Mouse (Mus musculus) thymus, adult 2 months (tissue): ENCODE measurements around the gene Card19. TPM values are rescaled to one million over a fixed set of nuclear protein-coding genes. Genes with fewer than 3 reads are reported as not detected.
A peak's percentile ranks its signal among the peaks of the same experiment; 100 is the strongest.

Experiments
- DNase-seq: peaks from one replicate; pipeline ENCODE4 v3.0.0; 2021
- H3K27ac ChIP-seq: fragments of 200-500 bp; 2 replicates; pipeline ENCODE4 v1.5.1; 2012; ENCODE audit warnings: low read length, control low read depth; ENCODE audit not compliant: control insufficient read depth, insufficient read depth
- H3K27me3 ChIP-seq: fragments of 200-500 bp; 2 replicates; pipeline ENCODE4 v1.6.1; 2012; ENCODE audit warnings: mild to moderate bottlenecking, low read length, moderate library complexity, mixed read lengths; ENCODE audit not compliant: control insufficient read depth, insufficient read depth
- H3K36me3 ChIP-seq: fragments of 200-500 bp; 2 replicates; pipeline ENCODE4 v1.6.1; 2012; ENCODE audit warnings: mild to moderate bottlenecking, low read length, moderate library complexity; ENCODE audit not compliant: control insufficient read depth, insufficient read depth
- H3K4me1 ChIP-seq: fragments of 200-500 bp; replicated peaks from 2 replicates; pipeline ENCODE4 v1.6.1; 2012; ENCODE audit warnings: low read length; ENCODE audit not compliant: control insufficient read depth, insufficient read depth
- H3K4me3 ChIP-seq: fragments of 200-500 bp; 2 replicates; pipeline ENCODE4 v1.5.1; 2012; ENCODE audit warnings: mild to moderate bottlenecking, low read length, control low read depth, moderate library complexity; ENCODE audit not compliant: control insufficient read depth, insufficient read depth
- CTCF ChIP-seq: fragments of 200-500 bp; IDR thresholded peaks from 2 replicates; pipeline ENCODE4 v1.5.1; 2012; ENCODE audit warnings: mild to moderate bottlenecking, control low read depth, low read length, moderate library complexity, borderline replicate concordance; ENCODE audit not compliant: control insufficient read depth, poor library complexity, insufficient read depth; ENCODE audit errors: extremely low read depth
- POLR2A ChIP-seq: fragments of 200-500 bp; IDR thresholded peaks from 2 replicates; pipeline ENCODE4 v1.6.1; 2012; ENCODE audit warnings: mild to moderate bottlenecking, low read length, control low read depth, moderate library complexity; ENCODE audit not compliant: control insufficient read depth, poor library complexity, insufficient read depth; ENCODE audit errors: extremely low read depth
- WGBS: fragments of 180-500 bp; shearing (Covaris S2); methylation state at CpG from one replicate; pipeline ENCODE4 v1.1.7; 2018; 5-methylcytosine and 5-hydroxymethylcytosine counted together
- polyA plus RNA-seq: library from polyadenylated mRNA; depleted of rRNA; stranded (reverse); fragments of >200 nt; gene quantifications from 2 replicates; pipeline ENCODE4 v1.2.3, GENCODE M21; 2012

Card19 gene
- polyA plus RNA-seq, 1 experiment = 86.2 TPM

GRCm38 (mm10) chr13:49187288-49188218 lies 28.3 kb downstream of the Card19 start, which contains the start of gene Ninj1:
TSS of gene Ninj1 (plus strand) at chr13:49187485.
- peak within 1 kb of the TSS; percentile 95 for H3K4me3 ChIP-seq
- H3K27ac ChIP-seq = peak within 1 kb of the TSS; percentile 4; the same call in 1 of the 2 replicates
- TF ChIP-seq POLR2A = peak; percentile 32; the same call in 1 of the 2 replicates
- TF ChIP-seq CTCF = no peak
- H3K36me3 ChIP-seq = no peaks in the 10 kb centered on the region
- DNase-seq = peak; percentile 72
- H3K4me1 ChIP-seq = peaks cover 17% of the 10 kb centered on the region
- 4% methylated on average over 86 of the region's 87 CpGs for WGBS
- no peaks in the 10 kb centered on the region for H3K27me3 ChIP-seq

- WGBS = 24% methylated on average over 11 of the region's 11 CpGs
- Histone ChIP-seq H3K36me3 (no peaks in the 10 kb centered on the region), H3K27ac (peak overlapping the region; percentile 4; the same call in 1 of the 2 replicates), H3K27me3 (no peaks in the 10 kb centered on the region), H3K4me1 (peaks cover 17% of the 10 kb centered on the region), H3K4me3 (peak overlapping the region; percentile 25)
- TF ChIP-seq POLR2A = no peak; the same call in 1 of the 2 replicates
- TF ChIP-seq CTCF = no peak
- DNase-seq = no peak
These were observed 29.0 kb downstream of the Card19 start for GRCm38 (mm10) chr13:49186798-49187287.

GRCm38 (mm10) chr13:49183646-49184045 lies 32.2 kb downstream of the Card19 start:
- H3K36me3 ChIP-seq = no peaks in the 10 kb centered on the region
- no peak overlapping the region for H3K27ac ChIP-seq
- TF ChIP-seq CTCF (no peak), POLR2A (no peak)
- 83% methylated on average over 5 of the region's 5 CpGs for WGBS
- DNase-seq = no peak
- no peak overlapping the region for H3K4me3 ChIP-seq
- peaks cover 16% of the 10 kb centered on the region for H3K4me1 ChIP-seq
- no peaks in the 10 kb centered on the region for H3K27me3 ChIP-seq

- no peak for DNase-seq
These were observed 32.7 kb downstream of the Card19 start for GRCm38 (mm10) chr13:49183161-49183560.

GRCm38 (mm10) chr13:49181411-49181984 lies 34.3 kb downstream of the Card19 start:
- Histone ChIP-seq H3K4me1 (peaks cover 2% of the 10 kb centered on the region), H3K4me3 (no peak overlapping the region), H3K27me3 (no peaks in the 10 kb centered on the region), H3K36me3 (no peaks in the 10 kb centered on the region), H3K27ac (no peak overlapping the region)
- DNase-seq = no peak
- WGBS = 100% methylated on average over 3 of the region's 3 CpGs
- TF ChIP-seq CTCF (no peak), POLR2A (no peak)

More at GRCm38 (mm10) chr13:49183161-49183560, 32.7 kb downstream of the Card19 start:
- no peak for TF ChIP-seq CTCF
- no peak for TF ChIP-seq POLR2A
- Histone ChIP-seq H3K4me1 (peaks cover 11% of the 10 kb centered on the region), H3K27me3 (no peaks in the 10 kb centered on the region), H3K36me3 (no peaks in the 10 kb centered on the region), H3K27ac (no peak overlapping the region), H3K4me3 (no peak overlapping the region)
- WGBS = 97% methylated on average over 5 of the region's 5 CpGs

GRCm38 (mm10) chr13:49180691-49181090 lies 35.1 kb downstream of the Card19 start:
- WGBS = 46% methylated on average over 1 of the region's 1 CpGs
- Histone ChIP-seq H3K4me3 (no peak overlapping the region), H3K36me3 (no peaks in the 10 kb centered on the region), H3K27ac (no peak overlapping the region), H3K27me3 (no peaks in the 10 kb centered on the region), H3K4me1 (no peaks in the 10 kb centered on the region)
- TF ChIP-seq CTCF (no peak), POLR2A (no peak)
- DNase-seq = no peak
